Mouse (Mus musculus): Measurements from ENCODE around the gene Ubl4b.

Gene Ubl4b

GRCm38 (mm10) chr3:107567766-107568165, 12.9 kb upstream of the Ubl4b start:
- no peak for DNase-seq

GRCm38 (mm10) chr3:107565331-107565730, 10.5 kb upstream of the Ubl4b start:
- DNase-seq = no peak

GRCm38 (mm10) chr3:107563880-107564279, 9.0 kb upstream of the Ubl4b start:
- no peak for DNase-seq

- DNase-seq = no peak
Observed at GRCm38 (mm10) chr3:107562591-107562990, 7.7 kb upstream of the Ubl4b start.

- no peak for DNase-seq
Observed at GRCm38 (mm10) chr3:107562104-107562503, 7.2 kb upstream of the Ubl4b start.

GRCm38 (mm10) chr3:107559183-107559582, 4.3 kb upstream of the Ubl4b start:
- DNase-seq = peak; percentile 51

GRCm38 (mm10) chr3:107558740-107559139, 3.9 kb upstream of the Ubl4b start:
- DNase-seq = no peak

GRCm38 (mm10) chr3:107550409-107551049, 4.3 kb downstream of the Ubl4b start:
- peak; percentile 87 for DNase-seq

GRCm38 (mm10) chr3:107546956-107547355, 7.9 kb downstream of the Ubl4b start:
- DNase-seq = no peak

GRCm38 (mm10) chr3:107545716-107546412, 9.0 kb downstream of the Ubl4b start:
- DNase-seq = no peak

- no peak for DNase-seq
Observed at GRCm38 (mm10) chr3:107545278-107545677, 9.6 kb downstream of the Ubl4b start.

GRCm38 (mm10) chr3:107543158-107544080, 11.5 kb downstream of the Ubl4b start:
- DNase-seq = no peak

- no peak for DNase-seq
Observed at GRCm38 (mm10) chr3:107542584-107542983, 12.3 kb downstream of the Ubl4b start.

- DNase-seq = no peak
Observed at GRCm38 (mm10) chr3:107537504-107537889, 17.4 kb downstream of the Ubl4b start.

- DNase-seq = peak; percentile 79
Observed at GRCm38 (mm10) chr3:107536810-107537503, 17.9 kb downstream of the Ubl4b start.

GRCm38 (mm10) chr3:107534951-107535350, 19.9 kb downstream of the Ubl4b start:
- no peak for DNase-seq

- no peak for DNase-seq
Observed at GRCm38 (mm10) chr3:107533532-107533931, 21.3 kb downstream of the Ubl4b start.

GRCm38 (mm10) chr3:107530581-107530980, 24.3 kb downstream of the Ubl4b start:
- DNase-seq = no peak

- DNase-seq = no peak
Observed at GRCm38 (mm10) chr3:107529182-107529581, 25.7 kb downstream of the Ubl4b start.

GRCm38 (mm10) chr3:107528401-107529118, 26.3 kb downstream of the Ubl4b start:
- peak; percentile 76 for DNase-seq

GRCm38 (mm10) chr3:107524547-107524946, 30.3 kb downstream of the Ubl4b start:
- DNase-seq = no peak

- no peak for DNase-seq
Observed at GRCm38 (mm10) chr3:107520931-107521330, 33.9 kb downstream of the Ubl4b start.

All from right cerebral cortex, postnatal 14 days (tissue).